Mouse (Mus musculus) heart, adult 2 months (tissue): Measurements from ENCODE around the gene Ssbp4.

Experiments
- CTCF ChIP-seq: fragments of 200-600 bp; IDR thresholded peaks from 2 replicates; pipeline ENCODE4 v1.8.1; 2022; ENCODE audit warnings: antibody characterized with exemption, mild to moderate bottlenecking, moderate library complexity
- EP300 ChIP-seq: fragments of 200-500 bp; IDR thresholded peaks from 2 replicates; pipeline ENCODE4 v1.6.1; 2011; ENCODE audit warnings: low read depth, low read length, control low read depth; ENCODE audit not compliant: insufficient read depth
- POLR2A ChIP-seq: fragments of 200-500 bp; IDR thresholded peaks from 2 replicates; pipeline ENCODE4 v1.6.1; 2011; ENCODE audit warnings: mild to moderate bottlenecking, low read depth, low read length, control low read depth; ENCODE audit not compliant: insufficient read depth

- TF ChIP-seq CTCF, result no peak
- no peak for TF ChIP-seq POLR2A
- TF ChIP-seq EP300, result no peak
Measured at GRCm38 (mm10) chr8:70654121-70654520, 45.4 kb upstream of the Ssbp4 start.
